Mouse (Mus musculus) kidney, postnatal 0 days (tissue): Measurements from ENCODE around the gene 1700025G04Rik. TPM values are rescaled to one million over a fixed set of nuclear protein-coding genes. Genes with fewer than 3 reads are reported as not detected.

Experiments used
- ATAC-seq: fragments of 200-750 bp; cut with Nextera tagmentation; replicated peaks from 2 replicates; pipeline ENCODE4 v1.8.0; 2017; ENCODE audit warnings: low read depth, moderate number of reproducible peaks, moderate TSS enrichment, moderate library complexity; ENCODE audit not compliant: low FRiP score
- DNase-seq: peaks from one replicate; pipeline ENCODE4 v3.0.0-alpha.2; 2016; ENCODE audit warnings: low spot score
- H3K27ac ChIP-seq: fragments of 300-500 bp; sonication (generic); 2 replicates; pipeline ENCODE4 v1.5.1; 2014; ENCODE audit warnings: mild to moderate bottlenecking
- H3K27me3 ChIP-seq: fragments of 300-500 bp; sonication (generic); 2 replicates; pipeline ENCODE4 v1.6.1; 2014; ENCODE audit warnings: low read length, mixed read lengths; ENCODE audit not compliant: insufficient read depth
- H3K36me3 ChIP-seq: fragments of 300-500 bp; sonication (generic); 2 replicates; pipeline ENCODE4 v1.6.1; 2014; ENCODE audit warnings: low read length, mixed read lengths; ENCODE audit not compliant: insufficient read depth
- H3K4me1 ChIP-seq: fragments of 300-500 bp; sonication (generic); replicated peaks from 2 replicates; pipeline ENCODE4 v1.6.1; 2014; ENCODE audit warnings: antibody characterized with exemption, low read length, mixed read lengths; ENCODE audit not compliant: insufficient read depth
- H3K4me2 ChIP-seq: fragments of 300-500 bp; sonication (generic); 2 replicates; pipeline ENCODE4 v1.6.1; 2014; ENCODE audit warnings: mild to moderate bottlenecking, low read length, moderate library complexity, mixed read lengths
- H3K4me3 ChIP-seq: fragments of 300-500 bp; sonication (generic); replicated peaks from 2 replicates; pipeline ENCODE4 v1.5.1; 2014; ENCODE audit warnings: low read depth, low read length
- H3K9ac ChIP-seq: fragments of 300-500 bp; sonication (generic); 2 replicates; pipeline ENCODE4 v1.6.1; 2014; ENCODE audit warnings: low read depth, low read length
- H3K9me3 ChIP-seq: fragments of 300-500 bp; sonication (generic); replicated peaks from 2 replicates; pipeline ENCODE4 v1.6.1; 2016; ENCODE audit warnings: low read length, inconsistent platforms, mixed read lengths
- CTCF ChIP-seq: IDR thresholded peaks from 2 replicates; pipeline ENCODE4 v1.5.1; 2016; ENCODE audit warnings: antibody characterized with exemption, low read depth, mild to moderate bottlenecking, moderate library complexity
- whole genome bisulfite sequencing: fragments of 180-500 bp; shearing (Covaris S2); extraction: QIAGEN DNeasy Blood & Tissue Kit; methylation state at CpG from one replicate; pipeline ENCODE4 v1.1.7; 2014; 5-methylcytosine and 5-hydroxymethylcytosine counted together
- polyA plus RNA-seq: library from polyadenylated mRNA; unstranded; fragments of >200 nt; fragmentation: Nextera tagmentation; extraction: Ambion mirVana; gene quantifications from 2 replicates; pipeline ENCODE4 v1.2.1, GENCODE M21; 2015

The 1700025G04Rik gene
- polyA plus RNA-seq, 1 experiment from 2014 or later: 15.5 TPM

DNA sequence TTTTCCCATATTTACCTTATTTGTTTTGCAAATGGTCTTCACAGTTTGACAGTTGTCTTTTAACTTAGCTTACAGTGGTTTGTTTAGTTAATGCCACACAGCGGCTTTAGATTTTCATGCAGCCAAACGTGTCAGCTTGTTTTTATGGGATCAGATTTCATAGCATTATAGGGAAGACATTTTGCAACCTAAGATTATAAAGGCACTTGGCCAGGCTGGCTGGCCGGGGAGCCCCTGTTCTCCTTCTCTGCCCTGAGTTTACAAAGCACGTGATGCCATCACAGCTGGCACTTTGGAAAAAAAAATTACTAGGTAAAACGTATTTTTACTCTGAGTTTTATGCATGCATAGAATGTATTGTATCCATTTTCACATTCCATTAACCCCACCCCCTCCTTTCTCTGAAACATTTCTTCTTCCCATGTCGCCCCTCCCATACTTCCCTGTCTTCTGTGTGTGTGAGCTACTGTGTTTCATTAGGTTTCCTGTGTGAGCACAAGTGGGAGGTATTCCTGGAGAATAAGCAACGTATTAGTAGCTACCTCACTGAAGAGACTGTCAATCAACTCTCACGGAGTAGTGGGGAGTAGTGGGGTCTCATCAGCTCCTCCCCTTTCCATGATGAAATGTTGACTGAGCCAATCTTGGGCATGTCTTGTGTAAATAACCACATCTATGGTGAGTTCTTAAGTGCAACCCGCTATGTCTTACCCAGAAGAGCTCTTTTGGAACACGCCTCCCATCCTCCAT, 93.8 kb downstream of the 1700025G04Rik start:
- no peak for DNase-seq
- no peak overlapping the region for H3K9ac ChIP-seq
- no peak for TF ChIP-seq CTCF

GRCm38 (mm10) chr1:151994271-151994670, 95.7 kb downstream of the 1700025G04Rik start:
- 92% methylated on average over 6 of the region's 6 CpGs for WGBS
- no peaks in the 10 kb centered on the region for H3K9me3 ChIP-seq
- H3K36me3 ChIP-seq: no peaks in the 10 kb centered on the region
- no peak overlapping the region for H3K27ac ChIP-seq
- no peak overlapping the region for H3K9ac ChIP-seq
- no peak for ATAC-seq
- H3K4me2 ChIP-seq: no peak overlapping the region
- H3K4me1 ChIP-seq: peaks cover 5% of the 10 kb centered on the region; the same call in 1 of the 2 replicates
- DNase-seq: no peak
- TF ChIP-seq CTCF: no peak
- H3K4me3 ChIP-seq: no peak overlapping the region
- H3K27me3 ChIP-seq: no peaks in the 10 kb centered on the region

More for the DNA sequence above, 93.8 kb downstream of the 1700025G04Rik start:
- 54% methylated on average over 10 of the region's 10 CpGs for WGBS
- H3K27ac ChIP-seq: no peak overlapping the region
- ATAC-seq: no peak
- H3K4me3 ChIP-seq: no peak overlapping the region
- H3K36me3 ChIP-seq: no peaks in the 10 kb centered on the region
- H3K9me3 ChIP-seq: no peaks in the 10 kb centered on the region
- H3K27me3 ChIP-seq: no peaks in the 10 kb centered on the region
- no peak overlapping the region for H3K4me2 ChIP-seq
- H3K4me1 ChIP-seq: peaks cover 5% of the 10 kb centered on the region; the same call in 1 of the 2 replicates

DNA sequence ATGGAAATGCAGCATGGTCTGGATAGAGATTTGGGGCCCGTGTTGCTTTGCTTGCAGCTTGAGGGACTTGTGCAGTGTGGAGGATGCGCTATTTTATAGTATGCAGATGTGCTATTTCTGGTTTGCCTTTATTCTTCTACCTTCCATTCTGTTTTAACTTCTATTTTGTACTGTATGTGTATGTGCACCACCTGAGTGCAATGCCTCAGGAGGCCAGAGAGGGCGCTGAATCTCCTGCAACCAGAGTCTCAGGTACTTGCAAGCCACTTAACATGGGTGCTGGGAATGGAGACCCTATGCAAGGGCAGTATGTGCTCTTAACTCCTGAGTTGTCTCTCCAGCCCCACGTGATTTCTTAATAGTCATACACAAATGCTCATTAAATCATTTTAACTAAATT, 98.4 kb downstream of the 1700025G04Rik start:
- WGBS: 94% methylated on average over 4 of the region's 4 CpGs
- ATAC-seq: no peak

GRCm38 (mm10) chr1:151990615-151991014, 99.3 kb downstream of the 1700025G04Rik start:
- H3K9ac ChIP-seq: no peak overlapping the region
- H3K27me3 ChIP-seq: no peaks in the 10 kb centered on the region
- H3K27ac ChIP-seq: no peak overlapping the region
- no peak overlapping the region for H3K4me2 ChIP-seq
- 60% methylated on average over 4 of the region's 4 CpGs for WGBS
- no peaks in the 10 kb centered on the region for H3K9me3 ChIP-seq
- H3K36me3 ChIP-seq: no peaks in the 10 kb centered on the region
- no peak overlapping the region for H3K4me3 ChIP-seq
- no peak for TF ChIP-seq CTCF
- no peaks in the 10 kb centered on the region for H3K4me1 ChIP-seq
- ATAC-seq: no peak
- DNase-seq: no peak

More for the DNA sequence above, 98.4 kb downstream of the 1700025G04Rik start:
- no peaks in the 10 kb centered on the region for H3K9me3 ChIP-seq
- H3K36me3 ChIP-seq: no peaks in the 10 kb centered on the region
- H3K27ac ChIP-seq: no peak overlapping the region
- TF ChIP-seq CTCF: no peak
- DNase-seq: no peak
- H3K9ac ChIP-seq: no peak overlapping the region
- H3K4me3 ChIP-seq: no peak overlapping the region
- peaks cover 5% of the 10 kb centered on the region; the same call in 1 of the 2 replicates for H3K4me1 ChIP-seq
- no peak overlapping the region for H3K4me2 ChIP-seq
- no peaks in the 10 kb centered on the region for H3K27me3 ChIP-seq

DNA sequence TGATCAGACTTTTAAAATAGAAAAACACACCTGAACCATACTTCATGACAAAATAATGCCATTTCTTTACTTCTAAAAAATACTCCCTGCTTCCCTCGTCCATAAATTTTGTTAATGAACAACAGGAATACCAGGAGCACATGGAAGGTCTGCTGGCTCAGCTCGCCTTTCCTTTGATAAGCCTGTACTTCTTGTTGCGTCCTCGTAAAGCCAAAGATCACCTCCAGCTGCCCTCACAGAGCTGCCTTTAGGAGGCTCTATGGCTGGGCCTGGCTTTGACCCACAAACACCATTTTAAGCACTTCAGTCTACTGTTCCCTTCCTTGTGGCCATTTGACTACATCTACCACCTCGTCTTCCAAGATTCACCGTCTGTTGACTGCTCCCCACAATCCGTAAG, 101.2 kb downstream of the 1700025G04Rik start:
- Histone ChIP-seq H3K27me3 (no peaks in the 10 kb centered on the region), H3K4me2 (no peak overlapping the region), H3K36me3 (no peaks in the 10 kb centered on the region), H3K9ac (no peak overlapping the region), H3K4me1 (no peaks in the 10 kb centered on the region), H3K9me3 (no peaks in the 10 kb centered on the region), H3K4me3 (no peak overlapping the region), H3K27ac (no peak overlapping the region)
- ATAC-seq (no peak), DNase-seq (no peak)
- 63% methylated on average over 7 of the region's 7 CpGs for WGBS
- TF ChIP-seq CTCF: no peak

DNA sequence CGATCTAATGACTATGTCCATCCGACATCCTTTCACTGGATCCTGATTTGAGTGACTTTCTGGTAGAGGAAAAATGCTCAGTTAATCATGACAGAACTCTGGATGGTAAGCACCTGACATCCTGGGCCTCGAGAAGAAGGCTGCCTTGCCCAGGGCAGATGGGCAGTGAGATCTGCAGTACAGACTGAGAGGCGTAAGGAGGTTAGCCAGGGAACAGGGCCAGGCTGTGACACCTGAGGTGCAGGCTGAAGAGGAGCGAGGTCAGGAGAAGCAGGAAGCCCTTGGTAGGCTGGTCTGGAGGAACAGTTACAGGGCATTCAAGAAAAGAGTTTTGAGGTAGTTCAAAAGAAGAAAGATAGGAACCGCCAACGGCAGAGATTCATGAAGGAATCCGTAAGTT, 101.9 kb downstream of the 1700025G04Rik start:
- no peak for TF ChIP-seq CTCF

More for the DNA sequence above, 101.9 kb downstream of the 1700025G04Rik start:
- Histone ChIP-seq H3K27me3 (no peaks in the 10 kb centered on the region), H3K9me3 (no peaks in the 10 kb centered on the region), H3K9ac (no peak overlapping the region), H3K4me1 (no peaks in the 10 kb centered on the region), H3K4me2 (no peak overlapping the region), H3K4me3 (no peak overlapping the region), H3K27ac (no peak overlapping the region), H3K36me3 (no peaks in the 10 kb centered on the region)
- DNase-seq (no peak), ATAC-seq (no peak)
- WGBS: 83% methylated on average over 8 of the region's 8 CpGs
